ENCODE assay signal across 7 mouse cellular contexts in genomic region chr7:136010013-136010412, GRCm38 (mm10).
DNase-seq lines count a peak whose midpoint lies in the region; ATAC-seq and TF ChIP-seq lines count a peak whose summit lies in the region.

No protein-coding gene starts in this region.

- DNase-seq in urinary bladder, postnatal 14 days (ENCODE audit: low spot score) = peak; percentile 44
- DNase-seq in urinary bladder, postnatal 4 days (ENCODE audit: low spot score in 2 of 2) = no peak
- peak; percentile 22 to 45 for DNase-seq in cerebellum, adult 2 months
- peak; percentile 53 to 81 for DNase-seq in frontal cortex, adult 2 months (ENCODE audit: extremely low spot score in 1 of 2, low spot score in 1 of 2)
- DNase-seq in kidney, postnatal 10 days = peak; percentile 67
- peak; percentile 44 for DNase-seq in liver, postnatal 0 days
- peak; percentile 2 for DNase-seq in splenic B cell, adult 2 months (ENCODE audit: low read depth, low spot score)

- no peak for TF ChIP-seq EP300 in liver, postnatal 0 days (IDR thresholded peaks at IDR 0.05; ENCODE audit: low read depth)

- H3K4me3 ChIP-seq in cerebellum, adult 2 months (replicated peaks; ENCODE audit: insufficient read depth, low read depth, low read length) = no peak overlapping the region
- no peak overlapping the region for H3K4me3 ChIP-seq in liver, postnatal 0 days (ENCODE audit: low read depth, low read length)

- H3K4me2 ChIP-seq in liver, postnatal 0 days (ENCODE audit: low read depth, low read length) = no peak overlapping the region

- ATAC-seq in liver, postnatal 0 days = no peak

- no peak for TF ChIP-seq POLR2A in cerebellum, adult 2 months (IDR thresholded peaks at IDR 0.05; ENCODE audit: borderline replicate concordance, insufficient read depth, low read length)

- WGBS in cerebellum, adult 2 months = 9% methylated on average over 7 of the region's 7 CpGs
- 53% methylated on average over 7 of the region's 7 CpGs for WGBS in liver, postnatal 0 days (ENCODE audit: insufficient replicate concordance)

- H3K36me3 ChIP-seq in liver, postnatal 0 days (replicated peaks; ENCODE audit: insufficient read depth, low read length) = no peaks in the 10 kb centered on the region
- no peaks in the 10 kb centered on the region for H3K36me3 ChIP-seq in splenic B cell, adult 2 months (ENCODE audit: control insufficient read depth, insufficient read depth, low read length, poor library complexity, severe bottlenecking)

- H3K9me3 ChIP-seq in liver, postnatal 0 days (ENCODE audit: low read length) = no peaks in the 10 kb centered on the region

- H3K27me3 ChIP-seq in cerebellum, adult 2 months (ENCODE audit: control insufficient read depth, insufficient read depth, low read length) = peaks cover 2% of the 10 kb centered on the region; the same call in 1 of the 2 replicates
- no peaks in the 10 kb centered on the region for H3K27me3 ChIP-seq in liver, postnatal 0 days (ENCODE audit: insufficient read depth, low read length)
- H3K27me3 ChIP-seq in splenic B cell, adult 2 months (ENCODE audit: control insufficient read depth, insufficient read depth, low read length, poor library complexity, severe bottlenecking) = no peaks in the 10 kb centered on the region

- H3K4me1 ChIP-seq in cerebellum, adult 2 months (ENCODE audit: control insufficient read depth, insufficient read depth, low read length) = no peaks in the 10 kb centered on the region
- no peaks in the 10 kb centered on the region for H3K4me1 ChIP-seq in liver, postnatal 0 days (ENCODE audit: insufficient read depth)

- TF ChIP-seq CTCF in cerebellum, adult 2 months (IDR thresholded peaks at IDR 0.05; ENCODE audit: borderline replicate concordance, insufficient read depth, low read depth, low read length) = peak; percentile 22; the same call in 1 of the 2 replicates
- TF ChIP-seq CTCF in liver, postnatal 0 days (IDR thresholded peaks at IDR 0.05; ENCODE audit: low read depth) = peak; percentile 52

- H3K27ac ChIP-seq in cerebellum, adult 2 months (ENCODE audit: insufficient read depth, low read length) = no peak overlapping the region
- H3K27ac ChIP-seq in liver, postnatal 0 days (ENCODE audit: low read depth) = no peak overlapping the region

- H3K9ac ChIP-seq in liver, postnatal 0 days (replicated peaks) = no peak overlapping the region

Comparison
In these comparisons a context has a peak if more than half of its experiments do, and no peak if none do; other contexts are left out.
1. DNase-seq: peak in urinary bladder, postnatal 14 days (single experiment), cerebellum, adult 2 months (2 of 2), frontal cortex, adult 2 months (2 of 2), kidney, postnatal 10 days (single experiment), liver, postnatal 0 days (single experiment) and splenic B cell, adult 2 months (single experiment); none in urinary bladder, postnatal 4 days (0 of 2).